Mouse (Mus musculus) v-Abl transformed pro-B cells (cell line): ENCODE results near the gene Nckap5.

Experiments
- in situ Hi-C, 2 experiments: fragments of 400-800 bp; cut with MboI; formaldehyde crosslinking; loops; one replicate each; pipeline ENCODE4 v1.15.1; 2025; ENCODE audit not compliant: unreplicated experiment in 2 of 2

Gene Nckap5

DNA sequence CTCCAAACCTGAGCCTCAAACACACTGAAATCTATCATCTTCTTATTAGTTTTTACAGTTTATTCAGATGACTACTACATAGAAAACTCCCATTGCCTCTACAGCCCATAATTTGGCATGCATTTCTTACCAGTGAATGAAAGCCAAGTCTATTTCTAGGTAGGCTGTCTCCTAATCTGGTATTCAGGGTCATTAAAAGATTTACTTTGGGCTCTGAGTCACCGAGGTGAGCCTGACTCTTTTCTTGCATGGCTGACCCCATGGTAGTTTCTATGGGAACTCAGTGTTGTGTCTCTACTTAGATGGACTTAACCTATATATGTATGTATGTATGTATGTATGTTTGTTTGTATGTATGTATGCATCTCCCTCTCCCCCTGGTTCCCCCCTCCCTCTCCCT is 63.6 kb downstream of the Nckap5 start:
- in situ Hi-C loops: no loop called here

DNA sequence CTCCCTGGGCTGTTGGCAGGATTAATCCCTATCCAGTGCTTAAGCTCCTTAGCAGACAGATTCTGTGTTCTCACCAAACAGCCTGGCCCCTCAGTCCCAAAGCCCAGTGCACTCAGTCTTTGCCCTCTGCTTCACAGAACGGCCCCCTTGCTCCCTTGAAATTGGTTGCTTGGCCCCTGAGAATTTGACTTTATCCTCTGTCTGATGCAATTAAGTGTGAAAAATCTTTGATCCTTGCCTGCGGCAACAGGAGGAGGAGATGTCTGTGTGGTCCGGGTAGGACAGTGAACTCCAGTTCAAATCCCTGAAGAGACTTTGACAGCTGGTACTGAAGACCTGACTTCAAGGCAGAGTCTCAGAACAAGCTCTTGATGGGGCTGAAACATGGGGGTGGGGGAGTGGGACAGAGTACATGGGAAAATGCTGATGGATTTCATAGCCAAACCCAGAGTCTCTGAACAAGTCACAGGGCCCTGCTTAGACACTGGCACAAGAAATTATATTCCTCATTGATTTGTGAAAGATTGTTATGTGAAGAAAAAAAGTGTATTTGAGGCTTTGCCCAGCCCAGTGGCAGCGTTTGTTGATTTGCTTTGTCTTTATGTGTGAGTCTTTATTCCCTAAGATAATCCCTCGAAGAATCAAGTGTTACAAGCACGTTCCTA is 65.0 kb downstream of the Nckap5 start:
- in situ Hi-C loops: no loop called here

DNA sequence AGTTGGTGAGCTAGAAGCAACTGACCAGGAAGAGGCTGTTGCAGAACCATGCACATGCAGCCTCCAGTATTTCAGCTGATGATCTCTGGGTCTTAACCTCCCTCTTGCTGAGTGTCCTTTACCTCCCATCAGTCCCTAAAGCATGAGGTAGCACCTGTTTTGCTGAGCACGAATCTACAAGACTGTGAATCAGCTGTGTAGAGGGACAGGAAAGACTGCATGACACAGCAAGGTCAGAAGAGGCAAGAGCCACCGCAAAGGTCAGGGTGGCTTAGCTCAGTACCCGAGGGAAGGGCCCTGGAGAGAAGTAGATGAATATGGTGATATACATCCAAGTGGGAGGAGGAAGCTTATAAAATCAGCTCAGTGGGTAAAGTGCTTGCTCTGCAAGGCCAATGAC is 66.4 kb downstream of the Nckap5 start:
- in situ Hi-C loops: no loop called here

DNA sequence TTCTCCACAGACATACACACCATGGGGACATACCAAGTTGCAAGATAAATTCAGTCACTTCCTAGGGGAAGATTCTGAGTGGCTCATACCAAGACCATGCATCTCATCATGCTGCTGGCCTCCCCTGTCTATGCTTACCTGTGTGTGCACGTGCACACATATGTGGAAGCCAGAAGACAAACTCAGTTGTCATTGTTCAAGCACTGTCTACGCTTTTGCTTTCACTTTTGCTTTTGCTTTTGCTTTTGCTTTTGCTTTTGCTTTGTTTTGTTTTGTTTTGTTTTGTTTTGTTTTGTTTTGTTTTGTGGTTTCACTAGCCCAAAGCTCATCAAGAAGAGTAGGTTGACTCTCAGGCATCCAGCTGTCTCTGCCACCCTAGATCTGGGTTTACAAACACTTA is 67.4 kb downstream of the Nckap5 start:
- in situ Hi-C loops: no loop called here

DNA sequence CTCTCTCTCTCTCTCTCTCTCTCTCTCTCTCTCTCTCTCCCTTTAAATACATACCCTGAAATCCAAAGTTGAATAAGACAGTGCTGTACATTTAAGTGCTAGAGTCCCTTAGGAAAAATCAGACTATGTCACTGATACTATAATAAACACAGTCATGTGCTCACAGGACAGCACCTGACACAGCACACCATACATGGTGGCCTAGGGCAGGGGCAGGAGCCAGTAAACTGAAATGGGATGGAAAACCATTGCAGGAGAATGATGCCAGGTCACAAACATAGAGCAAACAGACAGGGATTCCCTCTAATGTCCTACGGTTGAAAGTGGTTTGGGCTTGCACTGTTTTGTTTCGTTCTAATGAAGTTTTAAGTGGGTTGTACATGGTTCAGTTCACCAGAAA is 70.2 kb downstream of the Nckap5 start:
- in situ Hi-C loops: no loop called here

DNA sequence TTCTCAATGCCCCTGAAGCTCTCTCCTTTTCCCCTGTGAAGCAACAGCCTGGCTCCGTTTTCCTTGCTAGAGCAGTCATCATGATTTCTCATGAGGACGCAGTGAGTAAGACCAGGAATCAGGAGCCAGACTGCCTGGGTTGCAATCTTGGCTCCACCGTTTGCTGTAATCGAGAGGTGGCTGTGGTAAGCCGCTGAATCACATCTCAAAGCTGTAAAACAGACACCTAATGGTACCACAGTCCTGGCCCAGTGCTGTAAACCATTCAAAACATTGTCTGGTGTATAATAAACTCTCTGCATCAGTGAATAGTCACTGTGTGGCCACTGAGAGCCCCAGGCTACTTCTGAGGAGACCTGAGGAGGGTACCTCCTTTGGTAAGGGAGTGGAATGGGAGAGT is 74.9 kb downstream of the Nckap5 start:
- in situ Hi-C loops: no loop called here

DNA sequence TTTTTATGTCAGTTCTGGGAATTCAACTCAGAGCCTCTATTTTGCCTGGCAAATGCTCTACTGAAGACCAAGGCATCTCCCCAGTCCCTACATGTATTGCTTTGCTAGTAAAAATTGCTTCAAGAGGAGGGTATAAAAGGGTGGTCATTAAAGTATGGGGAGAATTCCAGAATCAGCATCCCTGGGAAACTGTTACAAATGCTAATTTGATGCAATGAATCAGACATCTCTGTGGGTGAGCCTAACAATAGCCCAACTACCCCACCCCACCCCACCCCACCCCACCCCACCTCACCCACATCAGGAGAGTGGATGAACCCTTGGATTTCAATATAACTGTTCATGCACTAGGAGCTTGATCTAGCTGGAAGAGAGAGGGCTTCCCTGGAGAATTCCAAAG is 77.0 kb downstream of the Nckap5 start:
- in situ Hi-C loops: no loop called here

DNA sequence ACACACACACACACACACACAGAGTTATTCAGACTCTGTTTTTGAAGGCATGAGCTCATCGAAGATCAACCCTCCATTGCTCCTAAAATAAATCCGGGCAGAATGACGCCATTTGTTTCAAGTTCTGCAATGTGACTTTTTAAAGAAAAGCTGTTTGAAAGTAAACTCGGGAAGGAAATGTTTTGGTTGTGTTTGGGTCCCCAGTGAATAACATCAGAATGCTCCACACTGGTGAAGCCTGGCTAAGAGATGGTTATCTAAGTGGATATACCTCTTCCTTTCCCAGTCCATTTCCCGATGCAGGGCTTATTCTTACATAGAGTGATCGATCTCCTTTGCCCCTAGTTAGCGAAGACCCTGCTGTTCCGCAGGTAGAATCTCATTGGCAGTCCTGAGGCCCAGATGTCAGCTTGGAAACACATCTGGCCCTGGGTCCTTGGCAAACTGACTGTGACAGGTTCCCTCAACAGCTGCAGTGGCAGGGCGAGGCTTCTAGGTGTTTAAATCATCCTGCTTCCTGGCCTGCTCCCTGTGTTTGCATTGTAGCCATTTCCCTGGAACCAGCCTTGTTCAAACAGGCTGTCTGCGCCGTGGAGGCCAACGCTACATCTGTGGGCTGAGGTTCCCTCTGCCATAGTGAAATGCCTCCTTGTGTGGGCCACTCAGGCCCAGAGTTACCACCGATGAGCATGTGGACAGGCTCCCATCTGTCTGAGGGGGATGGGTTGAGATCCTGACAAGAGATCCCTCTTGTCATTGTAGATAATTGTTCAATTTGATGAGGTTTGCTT is 78.2 kb downstream of the Nckap5 start:
- in situ Hi-C loops: no loop called here

DNA sequence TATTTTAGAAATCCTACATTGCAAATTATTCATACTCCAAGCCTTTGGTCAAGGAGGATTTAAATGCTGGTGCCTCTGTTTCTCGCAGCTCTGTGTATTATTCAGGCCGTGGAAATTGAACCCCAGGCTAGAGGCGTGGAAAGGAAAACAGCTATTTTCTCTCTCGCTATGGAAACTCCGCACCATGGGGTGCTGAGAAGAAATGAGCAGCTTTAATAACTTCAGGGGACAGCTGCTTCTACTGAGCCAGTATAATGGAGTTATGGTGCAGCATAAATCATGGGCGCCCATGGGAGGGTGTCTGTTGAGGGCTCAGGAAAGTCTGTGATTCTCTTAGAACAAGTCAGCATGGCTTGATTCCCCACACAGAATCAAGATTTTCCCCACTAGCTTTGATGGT is 79.5 kb downstream of the Nckap5 start:
- in situ Hi-C loops: no loop called here

DNA sequence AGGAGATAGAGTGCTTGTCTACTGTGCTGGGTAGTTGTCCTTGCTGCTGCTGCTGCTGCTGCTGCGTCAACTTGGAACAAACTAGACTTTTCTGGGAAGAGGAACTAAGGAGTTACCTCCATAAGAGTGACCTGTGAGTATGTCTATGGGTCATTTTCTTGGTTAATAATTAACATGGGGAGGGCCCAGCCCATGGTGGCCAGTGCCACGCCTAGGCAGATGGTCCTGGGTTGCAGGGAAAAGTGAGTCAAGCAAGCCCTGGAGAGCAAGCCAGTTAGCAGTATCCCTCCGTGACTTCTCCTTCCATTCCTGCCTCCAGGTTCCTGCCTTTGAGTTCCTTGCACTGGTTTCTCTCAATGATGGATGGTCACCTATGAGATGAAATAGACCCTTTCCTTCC is 80.4 kb downstream of the Nckap5 start:
- in situ Hi-C loops: no loop called here

DNA sequence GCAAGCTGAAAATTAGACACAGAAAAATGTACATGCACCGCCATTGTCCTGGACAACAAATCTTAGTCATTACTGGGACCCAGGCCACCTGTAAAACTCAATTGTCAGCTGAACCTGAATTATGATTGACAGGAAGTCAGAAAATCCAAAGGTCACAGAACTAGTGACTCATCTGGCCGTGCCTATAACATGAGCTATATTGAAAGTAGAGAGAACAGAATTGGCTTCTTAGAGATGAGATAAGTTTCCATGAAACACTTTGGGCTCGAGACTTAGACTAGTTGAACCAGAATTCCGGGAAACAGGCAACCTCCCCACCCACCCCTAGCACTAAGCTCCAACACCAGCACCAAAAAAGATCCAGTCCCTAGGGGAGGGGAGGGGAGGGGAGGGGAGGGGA is 82.7 kb downstream of the Nckap5 start:
- in situ Hi-C loops: no loop called here

DNA sequence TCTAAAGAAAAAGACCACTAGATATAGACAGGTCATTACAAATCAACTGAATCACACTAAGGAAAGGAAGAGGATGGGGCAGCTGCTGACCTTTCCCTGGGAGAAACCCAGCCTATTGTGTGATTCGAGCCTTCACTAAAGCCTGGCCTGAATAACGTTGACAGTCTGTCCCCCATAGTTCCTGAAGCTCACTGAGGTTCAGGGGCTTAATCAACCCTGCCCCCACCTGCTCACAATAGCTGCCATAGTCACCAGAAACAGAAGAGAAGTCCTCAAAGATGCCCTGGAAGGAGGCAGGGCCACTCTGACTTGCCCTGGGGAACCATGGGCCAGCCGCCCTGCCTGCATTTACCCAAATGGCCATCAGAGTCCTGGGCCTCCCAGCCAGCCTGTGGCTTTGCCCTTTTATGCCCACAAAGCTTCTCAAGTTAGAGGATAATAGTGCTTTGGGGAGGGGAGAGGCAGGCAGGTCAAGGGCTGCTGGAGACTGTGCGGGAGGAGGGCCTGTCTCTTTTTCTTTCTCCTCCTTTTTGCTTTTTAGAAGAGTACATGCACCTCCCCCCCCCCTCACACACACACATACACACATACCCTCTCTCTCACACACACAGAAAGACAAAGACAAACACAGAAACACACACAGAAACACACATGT is 85.0 kb downstream of the Nckap5 start:
- in situ Hi-C loops: no loop called here

DNA sequence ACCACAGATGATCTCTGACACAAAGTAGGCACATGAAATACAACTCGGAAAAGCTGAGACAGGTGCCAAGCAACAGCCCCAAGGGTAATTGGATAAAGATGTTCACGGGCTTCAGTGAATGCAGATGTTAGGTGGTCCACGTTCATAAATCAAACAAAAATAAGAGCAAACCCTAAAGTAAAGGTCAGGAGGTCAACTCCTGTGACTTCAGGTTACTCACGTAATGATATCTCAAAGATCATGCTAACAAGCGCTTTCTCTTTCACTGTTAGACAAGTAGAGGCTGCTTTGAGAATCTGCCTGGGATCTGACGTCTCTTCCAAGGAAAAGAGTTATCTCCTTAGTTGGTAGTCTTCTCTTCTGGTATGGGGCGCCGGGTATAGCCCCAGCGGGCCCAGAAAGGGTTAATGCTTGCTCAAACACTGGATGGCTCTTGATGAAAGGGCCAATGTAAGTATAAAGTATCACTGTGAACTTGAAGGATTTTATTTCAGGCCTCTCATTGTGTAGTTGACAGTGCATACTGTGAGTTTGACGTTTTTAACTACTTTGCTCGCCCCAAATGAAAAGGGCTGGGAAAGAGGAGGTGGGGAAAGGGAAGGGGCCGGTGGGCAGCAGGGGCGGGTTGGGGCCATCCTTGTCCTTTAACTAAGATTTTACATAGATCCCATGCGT is 85.8 kb downstream of the Nckap5 start:
- in situ Hi-C loops: no loop called here

DNA sequence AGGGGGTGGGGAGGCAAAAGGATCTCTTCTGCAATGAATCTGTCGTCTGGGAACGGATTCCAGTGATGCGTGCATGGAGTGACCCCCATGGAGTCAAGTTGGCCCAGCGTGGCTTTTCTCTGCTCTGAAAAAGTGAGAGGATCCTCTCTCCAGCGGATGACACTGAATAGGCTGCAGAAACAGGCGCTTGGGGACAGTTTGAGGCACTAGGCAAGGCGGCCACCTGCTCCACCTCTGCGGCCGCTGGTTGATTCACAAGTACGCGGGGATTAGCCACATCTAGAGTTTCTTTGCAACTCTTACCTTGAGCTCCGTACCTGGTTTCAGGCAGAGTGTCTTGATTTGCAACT is 92.3 kb downstream of the Nckap5 start:
- in situ Hi-C loops: no loop called here

DNA sequence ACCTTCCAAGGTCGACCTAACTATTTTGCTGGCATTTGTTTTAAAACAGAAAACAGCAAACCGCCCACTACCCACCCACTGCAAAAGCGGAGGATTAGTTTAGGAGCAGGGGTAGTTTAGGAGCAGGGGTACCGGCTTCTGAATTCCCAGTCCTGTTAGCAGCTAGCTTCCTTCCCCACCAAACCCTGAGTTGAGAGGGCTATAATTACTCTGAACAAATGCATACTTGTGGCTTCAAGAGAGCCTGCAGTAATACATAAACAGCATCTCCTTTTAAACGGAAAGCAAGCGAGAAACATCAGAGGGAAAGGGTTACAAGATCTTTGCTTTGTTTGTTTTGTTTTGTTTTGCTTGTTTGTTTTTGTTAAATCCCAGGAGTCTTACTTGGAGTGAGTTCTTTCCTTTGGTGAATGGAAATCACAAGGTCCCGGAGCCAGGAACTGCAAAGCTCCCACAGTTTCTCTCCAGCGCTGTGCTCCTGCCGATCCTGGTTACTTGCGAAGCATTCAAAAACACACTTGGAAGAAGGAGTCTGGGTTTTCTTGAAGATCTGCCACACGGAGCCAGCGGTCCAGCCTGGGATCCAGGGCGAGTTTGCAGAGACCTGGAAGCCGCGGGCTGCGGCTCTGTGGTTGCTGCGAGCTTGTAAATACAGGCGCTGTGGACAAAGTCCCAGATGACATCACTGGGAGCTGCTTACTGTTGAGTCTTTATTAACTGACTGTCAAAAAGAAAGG is 92.9 kb downstream of the Nckap5 start:
- in situ Hi-C loops: no loop called here

DNA sequence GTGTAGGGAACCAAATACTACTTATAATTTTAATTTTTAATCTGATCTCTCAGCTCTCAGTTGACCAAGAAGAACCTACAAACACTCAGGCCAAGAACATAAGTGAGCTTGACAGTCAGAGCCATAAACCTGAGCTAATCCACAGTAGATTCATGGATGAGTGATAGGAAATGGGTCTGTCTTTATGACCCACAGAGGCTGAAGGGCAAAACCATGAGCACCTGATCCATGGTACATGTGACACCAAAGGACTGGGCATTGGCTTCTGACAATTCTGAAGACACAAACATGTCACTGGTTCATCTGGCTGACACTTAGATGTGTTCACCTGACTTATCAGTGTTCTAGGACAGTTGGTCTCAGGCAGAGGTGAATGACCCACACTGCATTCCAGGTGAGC is 98.9 kb downstream of the Nckap5 start:
- in situ Hi-C loops: no loop called here

DNA sequence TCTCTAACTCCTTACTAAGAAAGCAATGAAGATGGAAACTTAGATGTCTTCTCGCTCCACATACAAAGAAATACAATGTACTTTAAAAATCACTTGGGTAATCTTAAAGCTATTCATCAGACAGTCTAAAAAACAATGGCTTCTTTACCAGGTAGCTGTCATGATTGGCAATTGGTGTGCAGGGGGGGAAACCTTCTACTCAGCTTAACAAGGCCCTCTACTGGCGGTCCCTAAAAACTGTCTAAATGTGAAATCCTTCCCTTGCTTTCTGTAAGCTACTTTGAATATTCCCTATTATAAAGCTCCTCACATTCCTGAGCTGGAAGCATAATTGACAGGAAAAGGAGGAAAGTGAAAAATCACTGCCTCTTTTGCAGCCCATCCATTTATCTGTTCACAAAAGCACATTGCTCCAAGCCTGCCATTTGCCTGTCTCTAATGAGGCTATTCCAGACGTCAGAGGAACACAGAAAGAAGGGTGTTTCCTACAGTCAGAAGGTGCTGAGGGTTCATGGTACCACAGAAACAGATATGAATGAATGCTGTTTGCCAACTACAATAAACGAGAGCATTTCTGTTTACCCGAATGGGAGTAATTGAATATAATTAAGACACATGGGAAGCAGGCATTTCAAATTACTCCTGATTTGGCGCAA is 104.1 kb downstream of the Nckap5 start:
- in situ Hi-C loops: no loop called here

DNA sequence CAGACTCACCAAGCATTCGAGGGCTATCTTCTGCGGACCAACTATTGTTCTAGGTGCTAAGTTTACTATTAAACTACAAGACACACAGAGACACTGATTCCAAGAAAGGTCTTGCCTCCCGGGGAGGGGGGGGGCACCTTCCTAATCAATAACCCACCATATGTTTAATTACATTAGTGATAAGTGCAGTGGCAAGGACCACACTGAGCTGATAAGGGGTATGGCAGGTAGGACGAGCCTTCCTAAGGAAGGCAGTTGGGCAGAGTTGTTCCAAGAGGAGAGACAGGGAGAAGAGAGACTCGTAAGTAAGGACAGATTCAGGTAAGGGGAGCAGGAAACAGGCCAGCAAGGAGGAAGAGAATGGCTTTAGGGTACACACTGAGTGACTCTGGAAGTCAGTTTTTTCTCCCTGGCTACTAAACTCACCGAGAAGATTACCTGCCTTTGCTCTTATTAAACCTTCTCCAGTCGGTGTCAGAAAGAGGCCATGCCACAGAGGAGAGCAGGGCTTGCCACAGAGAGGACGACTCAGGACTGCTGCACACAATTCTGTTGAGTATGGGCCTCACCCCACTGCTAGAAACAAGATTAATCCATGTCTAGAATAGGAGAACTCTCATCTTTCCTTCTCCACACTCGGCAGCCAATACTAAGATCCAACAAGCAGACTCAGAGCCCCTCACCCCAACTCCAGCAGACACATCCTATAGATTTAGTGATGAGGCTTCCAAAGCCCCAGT is 104.8 kb downstream of the Nckap5 start:
- in situ Hi-C loops: no loop called here

DNA sequence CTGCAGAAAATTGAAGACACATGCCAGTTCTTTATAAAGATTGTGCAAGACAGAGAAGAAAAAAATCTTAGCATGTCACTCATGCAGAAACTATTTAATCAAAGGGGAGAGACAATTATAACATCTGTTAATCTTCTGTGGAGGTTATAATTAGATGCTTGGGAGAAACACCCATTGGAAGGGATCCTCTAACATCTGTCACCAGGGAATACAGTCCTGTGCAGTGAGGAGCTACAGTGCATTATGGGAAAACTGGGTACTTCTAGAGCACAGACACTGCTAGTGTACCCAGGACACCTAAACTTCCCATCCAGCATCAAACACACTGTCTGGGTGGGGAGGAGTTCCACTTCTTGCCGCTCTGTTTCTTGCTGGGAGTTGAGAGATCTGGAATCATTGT is 108.7 kb downstream of the Nckap5 start:
- in situ Hi-C loops: no loop called here
